Mouse (Mus musculus) MEL (cell line): ENCODE results near the gene Scd4.

Source experiments
- CHD2 ChIP-seq: IDR thresholded peaks from 2 replicates; pipeline ENCODE4 v1.6.1; 2011; ENCODE audit warnings: low read length, improper control_type of control experiment
- CTCF ChIP-seq, 3 experiments: IDR thresholded peaks in 2 of 3; conservative IDR thresholded peaks in 1 of 3; 2 replicates each; pipeline ENCODE4 v1.5.1; 2011 to 2012; ENCODE audit warnings: low read length in 3 of 3, low read depth in 2 of 3, mild to moderate bottlenecking in 2 of 3, improper control_type of control experiment in 1 of 3, inconsistent platforms in 1 of 3, mixed read lengths in 1 of 3, moderate library complexity in 1 of 3; ENCODE audit not compliant: control insufficient read depth in 1 of 3, insufficient read depth in 1 of 3, poor library complexity in 1 of 3, severe bottlenecking in 1 of 3
- E2F4 ChIP-seq: IDR thresholded peaks from 2 replicates; pipeline ENCODE4 v1.6.1; 2011; ENCODE audit warnings: low read depth, low read length, improper control_type of control experiment, borderline replicate concordance
- ELF1 ChIP-seq: IDR thresholded peaks from 2 replicates; pipeline ENCODE4 v1.6.1; 2014; ENCODE audit warnings: low read depth, mild to moderate bottlenecking, inconsistent platforms, low read length, improper control_type of control experiment, moderate library complexity
- EP300 ChIP-seq, 2 experiments: IDR thresholded peaks; 2 replicates each; pipeline ENCODE4 v1.6.1; 2011; ENCODE audit warnings: improper control_type of control experiment in 2 of 2, low read length in 2 of 2, low read depth in 1 of 2, mild to moderate bottlenecking in 1 of 2
- MAFK ChIP-seq: IDR thresholded peaks from 2 replicates; pipeline ENCODE4 v1.6.1; 2011; ENCODE audit warnings: low read depth, mild to moderate bottlenecking, low read length, improper control_type of control experiment, borderline replicate concordance
- MAX ChIP-seq: IDR thresholded peaks from 2 replicates; pipeline ENCODE4 v1.6.1; 2011; ENCODE audit warnings: low read length, improper control_type of control experiment
- MYB ChIP-seq: IDR thresholded peaks from 2 replicates; pipeline ENCODE4 v1.6.1; 2011; ENCODE audit warnings: mild to moderate bottlenecking, low read depth, low read length, improper control_type of control experiment
- POLR2A ChIP-seq, 2 experiments: IDR thresholded peaks; 2 replicates each; pipeline ENCODE4 v1.6.1; 2011 to 2012; ENCODE audit warnings: low read length in 2 of 2, mild to moderate bottlenecking in 2 of 2, control low read depth in 1 of 2, improper control_type of control experiment in 1 of 2, low read depth in 1 of 2, moderate library complexity in 1 of 2; ENCODE audit not compliant: control insufficient read depth in 1 of 2, insufficient read depth in 1 of 2, poor library complexity in 1 of 2
- RAD21 ChIP-seq: IDR thresholded peaks from 2 replicates; pipeline ENCODE4 v1.6.1; 2011; ENCODE audit warnings: mild to moderate bottlenecking, low read depth, low read length, improper control_type of control experiment
- SMC3 ChIP-seq: IDR thresholded peaks from 2 replicates; pipeline ENCODE4 v1.6.1; 2011; ENCODE audit warnings: low read depth, low read length, improper control_type of control experiment
- TAL1 ChIP-seq: IDR thresholded peaks from 2 replicates; pipeline ENCODE4 v1.6.1; 2012; ENCODE audit warnings: mild to moderate bottlenecking, inconsistent platforms, low read length, moderate library complexity, mixed read lengths
- TBP ChIP-seq: IDR thresholded peaks from 2 replicates; pipeline ENCODE4 v1.8.0; 2011; ENCODE audit warnings: low read depth, low read length, improper control_type of control experiment
- ZC3H11A ChIP-seq: IDR thresholded peaks from 2 replicates; pipeline ENCODE4 v1.6.1; 2012; ENCODE audit warnings: low read depth, mild to moderate bottlenecking, inconsistent platforms, low read length, improper control_type of control experiment

- TF ChIP-seq POLR2A (IDR thresholded peaks at IDR 0.05; ENCODE audit: control insufficient read depth in 1 of 2, insufficient read depth in 1 of 2, low read depth in 1 of 2, low read length in 2 of 2, poor library complexity in 1 of 2): no peak
- TF ChIP-seq CTCF (IDR thresholded peaks at IDR 0.05 in 2 of 3, conservative IDR thresholded peaks at IDR 0.05 in 1 of 3; ENCODE audit: control insufficient read depth in 1 of 3, insufficient read depth in 1 of 3, low read depth in 2 of 3, low read length in 3 of 3, poor library complexity in 1 of 3, severe bottlenecking in 1 of 3): no peak
- TF ChIP-seq EP300 (IDR thresholded peaks at IDR 0.05; ENCODE audit: low read depth in 1 of 2, low read length in 2 of 2): no peak
- no peak for TF ChIP-seq SMC3
- no peak for TF ChIP-seq ZC3H11A
- TF ChIP-seq MAFK: no peak
- TF ChIP-seq E2F4: no peak
- TF ChIP-seq TAL1: no peak
- TF ChIP-seq TBP: no peak
- TF ChIP-seq MYB: no peak
- no peak for TF ChIP-seq CHD2
- no peak for TF ChIP-seq ELF1
- no peak for TF ChIP-seq MAX
- no peak for TF ChIP-seq RAD21
Measured at GRCm38 (mm10) chr19:44320316-44320715, 12.6 kb upstream of the Scd4 start.
